Mouse (Mus musculus) thymus, postnatal 0 days (tissue): ENCODE data around the gene Brs3. TPM values are rescaled to one million over a fixed set of nuclear protein-coding genes. Genes with fewer than 3 reads are reported as not detected.

Experiments
- DNase-seq: peaks from one replicate; pipeline ENCODE4 v3.0.0-alpha.2; 2015; ENCODE audit warnings: low spot score
- polyA plus RNA-seq: library from polyadenylated mRNA; unstranded; fragments of >200 nt; fragmentation: Nextera tagmentation; extraction: Ambion mirVana; gene quantifications from 2 replicates; pipeline ENCODE4 v1.2.1, GENCODE M21; 2015

The Brs3 gene
- not detected in 2 replicates for polyA plus RNA-seq

GRCm38 (mm10) chrX:57042774-57043173 is at the start of gene Brs3:
Gene Brs3 (plus strand): TSS chrX:57043074.
- no peak for DNase-seq

DNA sequence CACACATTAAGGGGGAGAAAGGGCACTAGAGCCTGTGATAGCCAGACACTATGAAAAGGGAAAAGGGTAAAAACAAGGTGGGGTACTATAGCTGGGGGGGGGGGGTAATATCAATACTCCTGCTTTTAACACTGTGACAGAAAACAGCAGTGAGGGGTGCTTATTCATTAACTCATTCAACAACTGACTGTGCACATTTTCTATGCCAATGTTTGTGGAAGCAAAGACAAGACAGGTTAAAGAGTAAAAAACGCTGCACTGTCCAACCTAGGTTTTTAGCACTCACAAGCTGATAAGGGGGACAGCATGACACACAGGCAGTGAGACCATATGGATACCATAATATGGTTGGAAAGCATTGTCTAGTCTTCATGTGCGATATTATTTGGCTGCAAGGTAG is 30.0 kb upstream of the Brs3 start:
- no peak for DNase-seq

- no peak for DNase-seq
Measured at GRCm38 (mm10) chrX:57043869-57044268, 995 bp downstream of the Brs3 start.

DNA sequence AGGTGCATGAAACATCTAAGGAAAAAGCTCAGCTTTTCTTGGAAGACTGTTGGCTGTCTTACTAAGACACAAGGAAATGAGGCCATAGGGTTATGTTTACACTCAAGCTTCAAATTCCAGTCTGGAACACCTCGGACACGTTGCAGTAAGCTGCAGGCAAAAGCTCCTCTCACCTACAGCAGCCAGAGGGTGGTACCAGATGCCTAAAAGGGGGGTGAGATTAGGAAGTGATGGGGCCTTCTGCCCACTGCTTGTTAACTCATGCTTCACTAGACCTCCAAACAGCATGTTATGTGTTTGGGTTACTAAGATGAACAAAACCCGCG is 9.9 kb downstream of the Brs3 start:
- no peak for DNase-seq

DNA sequence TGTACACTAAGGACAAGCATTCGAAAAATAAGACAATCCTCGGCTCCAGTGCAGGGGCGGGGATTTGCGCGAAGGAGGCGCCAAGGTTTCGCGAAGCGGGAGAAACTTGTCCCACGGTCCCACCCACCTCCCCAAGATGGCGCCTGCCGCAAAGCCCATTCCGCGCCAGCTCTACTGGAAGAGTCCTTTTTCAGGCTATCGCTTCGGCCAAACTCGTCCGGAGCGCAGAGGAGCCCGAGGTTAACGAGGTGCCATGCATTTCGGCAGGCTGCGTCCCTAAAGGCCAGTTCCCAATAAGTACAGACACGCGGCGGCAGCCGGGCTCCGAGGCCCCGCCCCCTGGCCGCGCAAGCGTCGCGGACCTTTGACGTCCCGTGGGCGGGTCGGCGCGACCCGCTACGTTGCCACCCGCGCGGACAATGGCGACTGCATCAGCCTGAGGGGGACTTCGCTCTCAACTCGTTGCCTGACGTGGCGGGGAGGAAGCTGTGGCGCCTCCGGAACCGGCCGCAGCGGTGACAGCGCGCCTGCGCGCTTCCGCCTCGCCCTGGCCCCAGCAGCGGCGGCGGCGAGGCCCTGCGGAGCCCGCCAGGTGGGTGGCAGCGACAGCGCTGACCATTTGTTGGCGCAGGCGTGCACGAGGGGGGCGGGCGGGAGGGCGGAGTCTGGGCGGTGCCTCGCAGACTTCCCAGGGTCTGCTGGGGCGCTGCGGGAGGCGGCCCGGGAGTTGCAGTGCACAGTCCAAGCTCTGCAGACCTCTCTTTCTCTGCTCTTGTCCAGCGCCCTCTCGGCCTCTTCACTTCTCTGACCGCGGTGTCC is 10.5 kb downstream of the Brs3 start, which contains the start of gene Htatsf1:
Gene Htatsf1, plus strand, starts transcription at position 410 of the 819 bp plus-strand sequence.
- DNase-seq = peak; percentile 82

DNA sequence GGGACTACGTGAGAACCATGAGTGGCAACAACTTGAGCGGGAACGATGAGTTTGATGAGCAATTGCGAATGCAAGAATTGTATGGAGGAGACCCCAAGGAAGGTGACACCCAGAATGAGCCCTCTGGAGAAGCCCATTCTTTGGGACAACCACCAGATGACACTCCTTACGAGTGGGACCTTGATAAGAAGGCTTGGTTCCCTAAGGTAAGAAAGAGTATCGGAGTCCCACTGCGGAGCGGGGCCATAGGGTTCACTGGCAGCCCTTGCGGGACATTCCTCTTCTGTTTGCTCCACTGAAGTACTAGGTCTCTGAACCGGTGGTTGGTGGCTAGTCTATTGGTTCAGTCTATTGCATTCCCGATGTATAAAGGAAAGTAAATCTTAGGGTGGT is 11.1 kb downstream of the Brs3 start:
- DNase-seq = no peak

GRCm38 (mm10) chrX:57081496-57081895 is 38.6 kb downstream of the Brs3 start:
- no peak for DNase-seq

DNA sequence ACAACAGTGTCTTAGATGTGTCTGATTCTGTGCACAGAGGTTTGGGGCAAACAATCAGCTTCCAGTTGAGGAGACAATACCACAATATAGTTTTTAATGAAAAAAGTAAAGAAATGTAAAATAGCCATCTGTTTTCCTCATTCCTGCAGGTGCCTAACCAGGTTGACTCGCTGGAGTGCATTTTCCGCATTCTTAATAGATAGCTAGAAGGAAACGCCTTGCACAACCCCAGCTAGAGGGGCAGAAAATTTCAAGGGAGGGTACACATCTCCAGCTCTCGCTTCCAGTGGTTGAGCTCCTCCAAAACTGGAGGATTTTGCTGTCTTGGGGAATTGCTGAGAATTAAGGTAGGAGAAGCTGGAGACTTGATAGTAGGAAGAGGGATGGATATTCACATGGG is 44.9 kb downstream of the Brs3 start, which contains the start of gene Vgll1:
Gene Vgll1, plus strand, starts transcription at position 301 of the 400 bp plus-strand sequence.
- no peak for DNase-seq

Other genes starting within 250 kb of the Brs3 start
- 1.1 and 1.2 TPM in 2 replicates for gene Map7d3, start 220.7 kb upstream of the Brs3 start, polyA plus RNA-seq
- not detected in 2 replicates for gene Adgrg4, start 172.9 kb upstream of the Brs3 start, polyA plus RNA-seq
- 57.5 and 57.6 TPM in 2 replicates for gene Htatsf1, start 10.5 kb downstream of the Brs3 start, polyA plus RNA-seq
- not detected in 2 replicates for gene Vgll1, start 45.0 kb downstream of the Brs3 start, polyA plus RNA-seq
- 3.1 and 4.3 TPM in 2 replicates for gene Cd40lg, start 169.1 kb downstream of the Brs3 start, polyA plus RNA-seq